Mouse (Mus musculus): ENCODE results near the gene Hdac4. TPM values are rescaled to one million over a fixed set of nuclear protein-coding genes. Genes with fewer than 3 reads are reported as not detected.

Gene Hdac4
- polyA plus RNA-seq, 1 experiment from 2014 or later: 10.5 TPM

GRCm38 (mm10) chr1:92177599-92177998 lies 17.9 kb downstream of the Hdac4 start:
- Histone ChIP-seq H3K4me1 (replicated peaks) (peaks cover 43% of the 10 kb centered on the region), H3K36me3 (no peaks in the 10 kb centered on the region), H3K4me3 (no peak overlapping the region), H3K27ac (peak overlapping the region; percentile 45), H3K9me3 (replicated peaks) (no peaks in the 10 kb centered on the region), H3K4me2 (peak overlapping the region; percentile 24; the same call in 1 of the 2 replicates), H3K9ac (no peak overlapping the region), H3K27me3 (no peaks in the 10 kb centered on the region)
- no peak for ATAC-seq (replicated peaks; ENCODE audit: insufficient number of reproducible peaks, insufficient read depth, low FRiP score, low read depth)
- WGBS: 72% methylated on average over 5 of the region's 5 CpGs

- Histone ChIP-seq H3K27ac (peak overlapping the region; percentile 45), H3K4me2 (peak overlapping the region; percentile 24; the same call in 1 of the 2 replicates)
Observed at GRCm38 (mm10) chr1:92177196-92177595, 18.3 kb downstream of the Hdac4 start.

DNA sequence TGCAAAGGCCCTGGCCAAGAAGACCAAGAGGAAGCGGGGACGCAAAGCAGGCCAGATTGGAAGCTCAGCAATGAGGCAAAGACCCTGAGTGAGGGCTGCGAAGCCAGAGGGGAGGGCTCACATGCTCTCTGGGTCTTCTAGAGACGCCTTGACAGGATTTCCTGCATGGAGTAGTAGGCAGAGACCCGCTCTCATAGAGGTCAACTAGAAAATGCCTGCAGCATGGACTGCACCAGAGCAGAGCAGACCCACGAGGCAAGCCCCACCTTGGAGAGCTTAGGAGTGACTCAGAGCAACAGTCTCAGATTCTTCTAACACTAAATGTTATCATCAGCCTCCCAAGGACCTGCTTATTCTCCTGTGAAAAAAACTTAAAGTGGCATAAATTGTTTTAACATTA lies 20.2 kb downstream of the Hdac4 start:
- Histone ChIP-seq H3K9ac (no peak overlapping the region), H3K36me3 (no peaks in the 10 kb centered on the region), H3K9me3 (replicated peaks) (no peaks in the 10 kb centered on the region), H3K4me2 (no peak overlapping the region), H3K27me3 (no peaks in the 10 kb centered on the region), H3K27ac (no peak overlapping the region), H3K4me1 (replicated peaks) (peaks cover 50% of the 10 kb centered on the region), H3K4me3 (no peak overlapping the region)
- no peak for ATAC-seq (replicated peaks; ENCODE audit: insufficient number of reproducible peaks, insufficient read depth, low FRiP score, low read depth)
- 72% methylated on average over 6 of the region's 6 CpGs for WGBS

More at GRCm38 (mm10) chr1:92177196-92177595, 18.3 kb downstream of the Hdac4 start:
- no peak for ATAC-seq (replicated peaks; ENCODE audit: insufficient number of reproducible peaks, insufficient read depth, low FRiP score, low read depth)
- Histone ChIP-seq H3K9me3 (replicated peaks) (no peaks in the 10 kb centered on the region), H3K27me3 (no peaks in the 10 kb centered on the region), H3K9ac (no peak overlapping the region), H3K4me1 (replicated peaks) (peaks cover 47% of the 10 kb centered on the region), H3K36me3 (no peaks in the 10 kb centered on the region), H3K4me3 (no peak overlapping the region)
- WGBS: 60% methylated on average over 3 of the region's 3 CpGs

GRCm38 (mm10) chr1:92174898-92175255 lies 20.6 kb downstream of the Hdac4 start:
- Histone ChIP-seq H3K4me2 (no peak overlapping the region), H3K27ac (no peak overlapping the region), H3K27me3 (no peaks in the 10 kb centered on the region), H3K4me3 (no peak overlapping the region), H3K4me1 (replicated peaks) (peaks cover 50% of the 10 kb centered on the region), H3K9me3 (replicated peaks) (no peaks in the 10 kb centered on the region), H3K9ac (no peak overlapping the region), H3K36me3 (no peaks in the 10 kb centered on the region)
- 80% methylated on average over 5 of the region's 5 CpGs for WGBS
- ATAC-seq (replicated peaks; ENCODE audit: insufficient number of reproducible peaks, insufficient read depth, low FRiP score, low read depth): no peak

GRCm38 (mm10) chr1:92174251-92174897 lies 21.1 kb downstream of the Hdac4 start:
- H3K9ac ChIP-seq: no peak overlapping the region
- 69% methylated on average over 3 of the region's 3 CpGs for WGBS
- no peak for ATAC-seq (replicated peaks; ENCODE audit: insufficient number of reproducible peaks, insufficient read depth, low FRiP score, low read depth)
- no peaks in the 10 kb centered on the region for H3K9me3 ChIP-seq (replicated peaks)
- H3K4me2 ChIP-seq: no peak overlapping the region
- no peak overlapping the region for H3K27ac ChIP-seq
- H3K4me1 ChIP-seq (replicated peaks): peaks cover 50% of the 10 kb centered on the region
- H3K36me3 ChIP-seq: no peaks in the 10 kb centered on the region
- H3K4me3 ChIP-seq: no peak overlapping the region
- no peaks in the 10 kb centered on the region for H3K27me3 ChIP-seq

- Histone ChIP-seq H3K36me3 (no peaks in the 10 kb centered on the region), H3K4me3 (no peak overlapping the region), H3K4me1 (replicated peaks) (peaks cover 47% of the 10 kb centered on the region), H3K9me3 (replicated peaks) (no peaks in the 10 kb centered on the region), H3K27me3 (no peaks in the 10 kb centered on the region), H3K27ac (no peak overlapping the region), H3K9ac (no peak overlapping the region), H3K4me2 (no peak overlapping the region)
- ATAC-seq (replicated peaks; ENCODE audit: insufficient number of reproducible peaks, insufficient read depth, low FRiP score, low read depth): no peak
- 87% methylated on average over 5 of the region's 5 CpGs for WGBS
Observed at GRCm38 (mm10) chr1:92170616-92171235, 24.8 kb downstream of the Hdac4 start.

DNA sequence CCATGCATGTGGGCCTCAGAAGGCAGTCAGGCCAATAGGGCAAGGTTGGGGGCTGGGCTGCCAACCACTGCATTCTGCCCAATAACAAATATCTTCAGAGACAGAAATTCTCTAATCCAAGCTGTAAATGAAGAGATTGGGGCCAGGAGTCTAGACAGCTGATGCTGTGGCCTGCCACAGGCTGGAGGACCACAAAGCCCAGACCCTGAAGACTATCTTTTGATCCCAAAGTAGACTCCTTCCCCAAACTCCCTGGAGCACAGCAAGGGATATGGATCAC lies 25.8 kb downstream of the Hdac4 start:
- no peak overlapping the region for H3K27ac ChIP-seq
- H3K9ac ChIP-seq: no peak overlapping the region
- no peaks in the 10 kb centered on the region for H3K36me3 ChIP-seq
- peaks cover 42% of the 10 kb centered on the region for H3K4me1 ChIP-seq (replicated peaks)
- H3K4me3 ChIP-seq: no peak overlapping the region
- H3K27me3 ChIP-seq: no peaks in the 10 kb centered on the region
- H3K4me2 ChIP-seq: no peak overlapping the region
- ATAC-seq (replicated peaks; ENCODE audit: insufficient number of reproducible peaks, insufficient read depth, low FRiP score, low read depth): no peak
- no peaks in the 10 kb centered on the region for H3K9me3 ChIP-seq (replicated peaks)

DNA sequence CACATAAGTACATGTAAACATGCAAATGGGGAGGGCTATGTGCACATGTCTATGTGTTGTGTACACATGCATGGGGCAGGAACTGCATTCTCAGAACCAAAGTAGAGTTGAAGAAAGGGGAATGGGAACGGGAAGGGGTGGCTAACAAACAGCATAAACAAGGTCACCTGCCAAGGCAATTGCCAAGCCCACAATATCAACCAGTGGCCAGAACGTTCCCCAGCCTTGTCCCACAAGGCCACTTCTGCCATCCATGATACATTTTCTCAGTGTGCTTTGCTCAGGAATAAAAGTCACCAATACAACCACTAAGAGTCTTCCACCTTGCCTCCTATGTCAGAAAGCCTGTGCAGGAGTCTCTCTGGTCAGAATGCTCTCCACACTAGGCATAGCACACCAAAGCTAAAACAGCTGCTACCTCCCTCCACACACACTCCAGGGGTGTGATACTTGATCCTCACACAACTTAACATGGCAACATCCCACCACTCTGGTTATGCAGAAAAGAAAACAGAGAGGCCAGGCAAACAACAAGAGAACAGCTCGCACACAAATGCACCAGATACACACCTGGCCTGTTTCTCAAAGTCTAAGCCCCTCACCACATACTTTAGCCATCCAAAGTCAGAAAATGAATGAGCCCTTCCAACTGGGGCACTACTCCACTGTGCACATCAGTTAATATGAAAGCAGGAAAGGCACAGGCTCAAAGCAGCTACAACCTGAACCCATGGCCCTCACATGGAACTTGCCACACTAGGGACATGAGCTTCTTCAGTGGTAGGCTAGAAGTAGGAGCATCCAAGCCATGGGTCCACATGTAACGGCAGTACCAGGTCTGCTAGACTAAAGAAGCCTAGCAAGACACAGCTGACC lies 26.4 kb downstream of the Hdac4 start:
- 90% methylated on average over 4 of the region's 4 CpGs for WGBS
- Histone ChIP-seq H3K4me3 (no peak overlapping the region), H3K4me1 (replicated peaks) (peaks cover 42% of the 10 kb centered on the region), H3K9ac (no peak overlapping the region), H3K36me3 (no peaks in the 10 kb centered on the region), H3K9me3 (replicated peaks) (no peaks in the 10 kb centered on the region), H3K27me3 (no peaks in the 10 kb centered on the region), H3K27ac (no peak overlapping the region), H3K4me2 (no peak overlapping the region)
- no peak for ATAC-seq (replicated peaks; ENCODE audit: insufficient number of reproducible peaks, insufficient read depth, low FRiP score, low read depth)

GRCm38 (mm10) chr1:92163932-92164331 lies 31.6 kb downstream of the Hdac4 start:
- no peak overlapping the region for H3K9ac ChIP-seq
- H3K36me3 ChIP-seq: no peaks in the 10 kb centered on the region
- no peaks in the 10 kb centered on the region for H3K9me3 ChIP-seq (replicated peaks)
- no peaks in the 10 kb centered on the region for H3K27me3 ChIP-seq
- H3K4me1 ChIP-seq (replicated peaks): peaks cover 40% of the 10 kb centered on the region
- no peak for ATAC-seq (replicated peaks; ENCODE audit: insufficient number of reproducible peaks, insufficient read depth, low FRiP score, low read depth)
- no peak overlapping the region for H3K27ac ChIP-seq
- no peak overlapping the region for H3K4me3 ChIP-seq
- H3K4me2 ChIP-seq: no peak overlapping the region
- 93% methylated on average over 1 of the region's 1 CpGs for WGBS

DNA sequence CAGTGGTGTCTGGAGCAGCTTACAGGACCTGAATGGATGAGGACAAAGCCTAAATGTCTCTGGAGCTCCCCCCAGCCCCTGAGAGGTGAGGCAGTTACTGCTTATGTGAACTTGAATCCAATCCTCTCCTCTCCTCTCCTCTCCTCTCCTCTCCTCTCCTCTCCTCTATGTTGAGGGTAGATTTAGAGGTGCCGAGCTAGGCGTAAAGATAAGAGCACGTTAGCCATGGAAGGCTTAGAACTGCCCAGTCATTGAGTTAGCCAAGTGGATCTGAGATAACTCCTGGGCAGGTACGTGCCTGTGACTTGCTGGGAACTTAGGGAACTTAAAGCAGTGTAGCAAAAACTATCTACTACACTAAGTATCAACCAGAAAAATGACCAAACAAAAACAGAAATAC lies 35.7 kb downstream of the Hdac4 start:
- Histone ChIP-seq H3K4me1 (replicated peaks) (peaks cover 16% of the 10 kb centered on the region), H3K36me3 (no peaks in the 10 kb centered on the region), H3K9ac (no peak overlapping the region), H3K27me3 (no peaks in the 10 kb centered on the region), H3K4me3 (no peak overlapping the region), H3K4me2 (no peak overlapping the region), H3K9me3 (replicated peaks) (no peaks in the 10 kb centered on the region), H3K27ac (no peak overlapping the region)
- no peak for ATAC-seq (replicated peaks; ENCODE audit: insufficient number of reproducible peaks, insufficient read depth, low FRiP score, low read depth)
- 25% methylated on average over 4 of the region's 4 CpGs for WGBS

- Histone ChIP-seq H3K27me3 (no peaks in the 10 kb centered on the region), H3K27ac (no peak overlapping the region), H3K4me1 (replicated peaks) (peaks cover 12% of the 10 kb centered on the region), H3K9me3 (replicated peaks) (no peaks in the 10 kb centered on the region), H3K9ac (no peak overlapping the region), H3K4me3 (no peak overlapping the region), H3K36me3 (no peaks in the 10 kb centered on the region), H3K4me2 (no peak overlapping the region)
- WGBS: 68% methylated on average over 1 of the region's 1 CpGs
- ATAC-seq (replicated peaks; ENCODE audit: insufficient number of reproducible peaks, insufficient read depth, low FRiP score, low read depth): no peak
Observed at GRCm38 (mm10) chr1:92150201-92150600, 45.3 kb downstream of the Hdac4 start.

All from heart, embryonic 15.5 days (tissue).